Mouse (Mus musculus) small intestine, adult 2 months (tissue): ENCODE data around the gene Paf1. TPM values are rescaled to one million over a fixed set of nuclear protein-coding genes. Genes with fewer than 3 reads are reported as not detected.

Source experiments
- H3K27ac ChIP-seq: fragments of 200-500 bp; 2 replicates; pipeline ENCODE4 v1.5.1; 2012; ENCODE audit warnings: low read depth, low read length, control low read depth, inconsistent platforms; ENCODE audit not compliant: insufficient read depth
- H3K27me3 ChIP-seq: fragments of 200-500 bp; 2 replicates; pipeline ENCODE4 v1.6.1; 2012; ENCODE audit warnings: mild to moderate bottlenecking, moderate library complexity, low read length, inconsistent platforms; ENCODE audit not compliant: control insufficient read depth, insufficient read depth
- H3K36me3 ChIP-seq: fragments of 200-500 bp; 2 replicates; pipeline ENCODE4 v1.6.1; 2012; ENCODE audit warnings: mild to moderate bottlenecking, low read length, control low read depth, inconsistent platforms; ENCODE audit not compliant: control insufficient read depth, insufficient read depth
- H3K4me1 ChIP-seq: fragments of 200-500 bp; 2 replicates; pipeline ENCODE4 v1.6.1; 2012; ENCODE audit warnings: low read length, inconsistent platforms, mixed read lengths; ENCODE audit not compliant: control insufficient read depth, insufficient read depth, insufficient read length
- H3K4me3 ChIP-seq: fragments of 200-500 bp; 2 replicates; pipeline ENCODE4 v1.5.1; 2012; ENCODE audit warnings: low read depth, mild to moderate bottlenecking, control low read depth, inconsistent platforms, low read length, moderate library complexity
- CTCF ChIP-seq: fragments of 200-500 bp; IDR thresholded peaks from 2 replicates; pipeline ENCODE4 v1.5.1; 2012; ENCODE audit warnings: low read depth, mild to moderate bottlenecking, control low read depth, inconsistent platforms, low read length, moderate library complexity, mixed read lengths; ENCODE audit not compliant: insufficient replicate concordance, insufficient read length; ENCODE audit errors: extremely low read depth
- POLR2A ChIP-seq: fragments of 200-500 bp; IDR thresholded peaks from 2 replicates; pipeline ENCODE4 v1.6.1; 2012; ENCODE audit warnings: low read depth, mild to moderate bottlenecking, control low read depth, inconsistent platforms, low read length, moderate library complexity
- WGBS: fragments of 180-500 bp; shearing (Covaris S2); methylation state at CpG from one replicate; pipeline ENCODE4 v1.1.7; 2018; 5-methylcytosine and 5-hydroxymethylcytosine counted together
- polyA plus RNA-seq: library from polyadenylated mRNA; depleted of rRNA; stranded (reverse); fragments of >200 nt; gene quantifications from 2 replicates; pipeline ENCODE4 v1.2.3, GENCODE M21; 2012

Paf1 gene
- polyA plus RNA-seq, 1 experiment: 67.1 TPM

DNA sequence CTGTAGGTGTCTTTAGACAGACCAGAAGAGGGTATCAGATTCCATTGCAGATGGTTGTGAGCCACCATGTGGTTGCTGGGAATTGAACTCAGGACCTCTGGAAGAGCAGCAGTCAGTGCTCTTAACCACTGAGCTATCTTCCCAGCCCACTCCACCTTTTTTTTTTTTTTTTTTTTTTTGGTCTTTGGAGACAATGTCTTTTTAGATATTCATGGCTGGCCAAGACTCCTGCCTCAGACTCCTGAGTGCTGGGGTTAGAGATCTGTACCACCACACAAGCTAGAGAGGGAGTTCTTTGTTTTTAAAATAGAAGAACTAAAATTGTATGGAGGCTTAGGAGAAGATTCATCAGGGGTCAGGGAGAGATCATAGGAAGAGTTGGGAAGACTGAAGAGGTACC, 45.2 kb downstream of the Paf1 start:
- TF ChIP-seq CTCF (no peak), POLR2A (no peak)
- Histone ChIP-seq H3K36me3 (no peaks in the 10 kb centered on the region), H3K4me3 (no peak overlapping the region), H3K4me1 (no peaks in the 10 kb centered on the region; the same call in 1 of the 2 replicates), H3K27me3 (no peaks in the 10 kb centered on the region), H3K27ac (no peak overlapping the region)

GRCm38 (mm10) chr7:28438771-28439170, 46.0 kb downstream of the Paf1 start:
- WGBS: 79% methylated on average over 2 of the region's 2 CpGs
- Histone ChIP-seq H3K4me3 (no peak overlapping the region), H3K27ac (no peak overlapping the region), H3K27me3 (no peaks in the 10 kb centered on the region), H3K4me1 (no peaks in the 10 kb centered on the region; the same call in 1 of the 2 replicates), H3K36me3 (no peaks in the 10 kb centered on the region)
- TF ChIP-seq POLR2A (no peak), CTCF (no peak)

DNA sequence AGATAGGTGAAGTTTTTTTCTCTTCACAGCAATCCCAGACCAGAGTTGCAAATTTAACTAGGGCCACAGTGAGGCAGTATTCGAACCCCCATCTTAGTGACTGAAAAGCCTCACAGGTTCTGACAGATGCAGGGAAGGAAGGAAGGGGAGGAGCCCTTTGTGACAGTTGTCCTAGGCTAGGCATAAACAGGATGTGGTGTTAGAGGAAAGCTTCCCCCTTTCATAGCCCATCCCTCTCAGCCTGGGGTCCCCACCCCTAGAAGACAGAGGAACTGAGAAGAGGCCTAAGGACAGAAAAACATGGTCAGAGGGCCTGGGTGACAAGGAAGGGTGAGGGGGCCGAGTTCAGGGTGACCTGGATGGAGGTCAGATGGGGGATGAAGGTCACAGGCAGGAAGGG, 48.0 kb downstream of the Paf1 start:
- no peaks in the 10 kb centered on the region for H3K27me3 ChIP-seq
- peak overlapping the region; percentile 54 for H3K27ac ChIP-seq
- peak overlapping the region; percentile 51 for H3K4me3 ChIP-seq
- no peaks in the 10 kb centered on the region for H3K36me3 ChIP-seq
- H3K4me1 ChIP-seq: no peaks in the 10 kb centered on the region; the same call in 1 of the 2 replicates
- TF ChIP-seq CTCF (no peak), POLR2A (no peak)
- WGBS: 63% methylated on average over 2 of the region's 2 CpGs

DNA sequence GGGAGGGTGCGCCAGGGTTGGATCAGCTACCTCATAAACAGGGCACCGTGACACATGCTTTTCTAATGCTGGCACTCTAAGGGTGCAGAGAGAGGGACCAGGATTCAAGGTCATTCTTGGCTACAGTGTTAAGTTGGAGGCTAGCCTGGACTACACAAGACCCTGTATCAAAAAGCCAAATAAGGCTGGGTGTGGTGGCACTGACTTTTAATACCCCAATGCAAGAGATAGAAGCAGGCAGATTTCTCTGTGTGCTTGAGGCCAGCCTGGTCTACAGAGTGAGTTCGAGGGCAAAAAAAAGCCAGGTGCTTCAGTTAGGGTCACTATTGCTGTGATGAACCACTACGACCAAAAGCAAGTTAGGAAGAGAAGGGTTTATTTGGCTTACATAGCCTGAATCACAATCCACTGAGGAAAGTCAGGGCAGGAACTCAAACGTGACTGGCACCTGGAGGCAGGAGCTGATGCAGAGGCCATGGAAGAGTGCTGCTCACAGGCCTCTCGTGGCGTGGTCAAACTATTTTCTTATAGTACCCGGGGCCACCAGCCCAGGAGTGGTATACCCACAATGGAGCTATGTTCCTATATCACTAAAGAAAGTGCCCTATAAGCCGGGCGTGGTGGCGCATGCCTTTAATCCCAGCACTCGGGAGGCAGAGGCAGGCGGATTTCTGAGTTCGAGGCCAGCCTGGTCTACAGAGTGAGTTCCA, 49.2 kb downstream of the Paf1 start:
- H3K36me3 ChIP-seq: no peaks in the 10 kb centered on the region
- no peaks in the 10 kb centered on the region; the same call in 1 of the 2 replicates for H3K4me1 ChIP-seq
- WGBS: 78% methylated on average over 14 of the region's 14 CpGs
- TF ChIP-seq CTCF (no peak), POLR2A (no peak)
- peak overlapping the region; percentile 31; the same call in 1 of the 2 replicates for H3K27ac ChIP-seq
- H3K27me3 ChIP-seq: no peaks in the 10 kb centered on the region
- H3K4me3 ChIP-seq: peak overlapping the region; percentile 29; the same call in 1 of the 2 replicates

- H3K27ac ChIP-seq: no peak overlapping the region
- no peak overlapping the region for H3K4me3 ChIP-seq
- WGBS: 17% methylated on average over 4 of the region's 4 CpGs
Observed at GRCm38 (mm10) chr7:28442688-28443087, 49.9 kb downstream of the Paf1 start.

GRCm38 (mm10) chr7:28444344-28444974, 51.7 kb downstream of the Paf1 start:
- no peak overlapping the region for H3K27ac ChIP-seq
- no peaks in the 10 kb centered on the region for H3K36me3 ChIP-seq
- H3K27me3 ChIP-seq: no peaks in the 10 kb centered on the region
- H3K4me3 ChIP-seq: no peak overlapping the region
- TF ChIP-seq POLR2A (no peak), CTCF (no peak)
- WGBS: 81% methylated on average over 13 of the region's 13 CpGs
- H3K4me1 ChIP-seq: no peaks in the 10 kb centered on the region

More at GRCm38 (mm10) chr7:28442688-28443087, 49.9 kb downstream of the Paf1 start:
- Histone ChIP-seq H3K4me1 (no peaks in the 10 kb centered on the region), H3K36me3 (no peaks in the 10 kb centered on the region), H3K27me3 (no peaks in the 10 kb centered on the region)
- TF ChIP-seq POLR2A (no peak), CTCF (no peak)

- no peaks in the 10 kb centered on the region for H3K27me3 ChIP-seq
- no peak overlapping the region for H3K4me3 ChIP-seq
- H3K4me1 ChIP-seq: no peaks in the 10 kb centered on the region
- H3K27ac ChIP-seq: no peak overlapping the region
- no peak for TF ChIP-seq POLR2A
- peak; percentile 78 for TF ChIP-seq CTCF
- H3K36me3 ChIP-seq: no peaks in the 10 kb centered on the region
- WGBS: 9% methylated on average over 12 of the region's 12 CpGs
Observed at GRCm38 (mm10) chr7:28446446-28446845, 53.7 kb downstream of the Paf1 start.
